Mouse (Mus musculus): ENCODE measurements around the gene Traf3. TPM values are rescaled to one million over a fixed set of nuclear protein-coding genes. Genes with fewer than 3 reads are reported as not detected.

The Traf3 gene
- polyA plus RNA-seq, 1 experiment from 2014 or later = 10.2 TPM

DNA sequence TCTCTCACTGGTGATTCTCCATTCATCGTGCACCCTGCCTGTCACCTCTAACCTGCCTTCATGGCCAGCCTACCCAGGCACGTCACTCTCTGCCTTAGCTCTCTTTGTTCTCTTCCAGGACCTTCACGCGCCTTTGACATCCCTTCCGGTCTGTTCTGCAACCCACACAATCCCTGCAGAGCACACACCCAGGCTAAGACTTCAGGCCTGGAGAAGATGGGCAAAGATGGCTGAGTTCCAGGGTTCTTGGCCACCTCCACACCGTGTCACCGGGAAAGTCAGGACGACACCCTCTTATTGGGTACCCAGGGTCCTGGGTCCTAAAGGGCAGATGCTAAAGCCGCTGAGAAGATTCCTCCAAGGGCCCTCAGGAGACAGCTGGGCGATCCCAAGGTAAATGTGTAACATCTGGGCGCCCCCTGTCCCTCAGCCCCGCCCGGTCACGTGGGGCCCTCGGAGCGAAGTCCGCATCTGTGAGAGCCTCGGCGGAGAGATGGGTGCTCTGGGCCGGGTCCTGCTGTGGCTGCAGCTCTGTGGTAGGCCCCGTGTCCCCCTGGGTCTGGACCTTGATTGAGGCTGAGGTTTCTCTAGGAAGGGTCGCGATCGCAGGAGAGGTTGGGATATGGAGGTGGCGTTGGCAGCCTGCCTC lies 104.6 kb downstream of the Traf3 start, which contains the start of gene Amn:
TSS of gene Amn (plus strand) at position 467 of the 649 bp plus-strand sequence.
- Histone ChIP-seq H3K27me3 (ENCODE audit: control insufficient read depth, insufficient read depth, low read length) (peaks cover 56% of the 10 kb centered on the region), H3K4me2 (ENCODE audit: low read depth, low read length) (peak within 1 kb of the TSS; percentile 25; the same call in 1 of the 2 replicates), H3K4me1 (ENCODE audit: control insufficient read depth, insufficient read depth, low read length) (peaks cover 9% of the 10 kb centered on the region), H3K27ac (replicated peaks; ENCODE audit: low read depth, low read length) (no peak within 1 kb of the TSS), H3K36me3 (replicated peaks; ENCODE audit: control insufficient read depth, insufficient read depth, low read depth, low read length) (no peaks in the 10 kb centered on the region), H3K9me3 (replicated peaks; ENCODE audit: control insufficient read depth, low read length) (no peaks in the 10 kb centered on the region), H3K9ac (replicated peaks; ENCODE audit: low read length) (no peak within 1 kb of the TSS), H3K4me3 (ENCODE audit: low read depth, low read length) (0 out of 2 replicates have a peak within 1 kb of the TSS, but pooled peaks have one; percentile 10)
- 33% methylated on average over 25 of the region's 25 CpGs for WGBS
- DNase-seq (ENCODE audit: low spot score) = no peak
- ATAC-seq (replicated peaks; ENCODE audit: insufficient number of reproducible peaks, low FRiP score, low TSS enrichment, low read depth) = no peak

DNA sequence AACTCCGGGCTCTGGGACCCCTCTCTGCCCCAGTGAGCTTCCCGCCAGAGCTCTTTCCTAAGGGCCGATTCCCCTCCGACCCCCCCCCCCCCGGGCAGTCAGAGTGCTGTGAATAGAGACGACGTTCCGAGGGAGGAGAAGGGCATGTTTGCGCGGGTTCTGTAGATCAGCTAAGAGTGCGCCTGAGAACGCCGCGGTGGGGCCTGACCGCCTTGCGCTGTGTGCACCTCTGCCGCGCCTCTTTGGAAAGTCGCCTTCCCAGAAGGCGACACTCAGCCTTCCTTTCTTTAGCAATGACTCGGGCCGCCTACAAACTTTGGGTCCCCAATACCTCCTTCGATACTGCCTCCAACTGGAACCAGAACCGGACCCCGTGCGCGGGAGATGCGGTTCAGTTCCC lies 105.2 kb downstream of the Traf3 start:
- H3K27me3 ChIP-seq (ENCODE audit: control insufficient read depth, insufficient read depth, low read length) = peaks cover 62% of the 10 kb centered on the region
- no peak overlapping the region for H3K27ac ChIP-seq (replicated peaks; ENCODE audit: low read depth, low read length)
- 8% methylated on average over 27 of the region's 28 CpGs for WGBS
- H3K36me3 ChIP-seq (replicated peaks; ENCODE audit: control insufficient read depth, insufficient read depth, low read depth, low read length) = no peaks in the 10 kb centered on the region
- no peak for DNase-seq (ENCODE audit: low spot score)
- no peak overlapping the region; the same call in 1 of the 2 replicates for H3K4me2 ChIP-seq (ENCODE audit: low read depth, low read length)
- H3K9ac ChIP-seq (replicated peaks; ENCODE audit: low read length) = no peak overlapping the region
- peaks cover 9% of the 10 kb centered on the region for H3K4me1 ChIP-seq (ENCODE audit: control insufficient read depth, insufficient read depth, low read length)
- H3K4me3 ChIP-seq (ENCODE audit: low read depth, low read length) = 0 out of 2 replicates have a peak overlapping the region, but pooled peaks have one; percentile 10
- no peak for ATAC-seq (replicated peaks; ENCODE audit: insufficient number of reproducible peaks, low FRiP score, low TSS enrichment, low read depth)
- no peaks in the 10 kb centered on the region for H3K9me3 ChIP-seq (replicated peaks; ENCODE audit: control insufficient read depth, low read length)

DNA sequence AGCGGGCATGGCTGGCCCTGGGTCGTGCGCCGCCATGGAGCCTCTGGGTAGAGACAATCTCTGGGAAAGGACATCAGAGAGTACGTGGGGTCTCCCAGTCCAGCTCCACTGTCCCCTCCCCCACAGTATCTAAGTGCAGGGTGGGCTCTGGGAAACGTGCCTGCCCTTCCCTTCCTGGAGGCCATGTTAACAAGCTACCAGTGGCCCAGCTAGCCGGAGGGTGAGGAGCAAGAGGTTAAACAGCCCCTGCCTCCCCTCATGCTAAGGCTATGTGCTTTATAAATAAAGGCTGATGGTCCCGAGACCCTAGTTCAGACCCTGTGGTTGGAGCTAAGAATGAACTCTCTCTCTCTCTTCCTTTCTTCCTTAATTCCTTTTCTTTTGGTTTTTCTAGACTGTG lies 105.8 kb downstream of the Traf3 start:
- peaks cover 9% of the 10 kb centered on the region for H3K4me1 ChIP-seq (ENCODE audit: control insufficient read depth, insufficient read depth, low read length)
- H3K27ac ChIP-seq (replicated peaks; ENCODE audit: low read depth, low read length) = no peak overlapping the region
- H3K9ac ChIP-seq (replicated peaks; ENCODE audit: low read length) = no peak overlapping the region
- DNase-seq (ENCODE audit: low spot score) (no peak), ATAC-seq (replicated peaks; ENCODE audit: insufficient number of reproducible peaks, low FRiP score, low TSS enrichment, low read depth) (no peak)
- H3K9me3 ChIP-seq (replicated peaks; ENCODE audit: control insufficient read depth, low read length) = no peaks in the 10 kb centered on the region
- no peak overlapping the region for H3K4me3 ChIP-seq (ENCODE audit: low read depth, low read length)
- WGBS = 19% methylated on average over 8 of the region's 8 CpGs
- H3K36me3 ChIP-seq (replicated peaks; ENCODE audit: control insufficient read depth, insufficient read depth, low read depth, low read length) = no peaks in the 10 kb centered on the region
- no peak overlapping the region for H3K4me2 ChIP-seq (ENCODE audit: low read depth, low read length)
- H3K27me3 ChIP-seq (ENCODE audit: control insufficient read depth, insufficient read depth, low read length) = peaks cover 68% of the 10 kb centered on the region

DNA sequence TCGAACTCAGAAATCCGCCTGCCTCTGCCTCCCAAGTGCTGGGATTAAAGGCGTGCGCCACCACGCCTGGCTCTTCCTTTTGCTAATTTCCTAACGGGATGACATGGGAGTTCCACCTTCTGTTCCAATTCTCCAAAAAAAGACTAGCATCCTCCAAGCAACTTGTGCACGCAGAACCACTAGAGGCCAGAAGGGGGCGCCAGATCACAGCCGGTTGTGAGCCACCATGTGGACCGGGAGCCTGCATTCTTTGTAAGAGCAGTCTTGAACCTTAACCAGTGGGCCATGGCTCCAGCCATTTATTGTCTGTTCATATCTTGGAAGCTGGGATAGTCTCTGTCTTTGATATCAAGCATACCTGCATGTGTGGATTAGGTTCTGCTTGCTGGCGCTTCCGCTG lies 106.2 kb downstream of the Traf3 start:
- no peak for ATAC-seq (replicated peaks; ENCODE audit: insufficient number of reproducible peaks, low FRiP score, low TSS enrichment, low read depth)
- peak; percentile 87 for DNase-seq (ENCODE audit: low spot score)
- Histone ChIP-seq H3K4me3 (ENCODE audit: low read depth, low read length) (no peak overlapping the region), H3K9ac (replicated peaks; ENCODE audit: low read length) (no peak overlapping the region), H3K9me3 (replicated peaks; ENCODE audit: control insufficient read depth, low read length) (no peaks in the 10 kb centered on the region), H3K4me2 (ENCODE audit: low read depth, low read length) (no peak overlapping the region), H3K36me3 (replicated peaks; ENCODE audit: control insufficient read depth, insufficient read depth, low read depth, low read length) (no peaks in the 10 kb centered on the region), H3K27ac (replicated peaks; ENCODE audit: low read depth, low read length) (no peak overlapping the region), H3K27me3 (ENCODE audit: control insufficient read depth, insufficient read depth, low read length) (peaks cover 68% of the 10 kb centered on the region), H3K4me1 (ENCODE audit: control insufficient read depth, insufficient read depth, low read length) (peaks cover 9% of the 10 kb centered on the region)
- 23% methylated on average over 12 of the region's 12 CpGs for WGBS

GRCm38 (mm10) chr12:111274006-111274405 lies 107.8 kb downstream of the Traf3 start:
- no peak for ATAC-seq (replicated peaks; ENCODE audit: insufficient number of reproducible peaks, low FRiP score, low TSS enrichment, low read depth)
- peak; percentile 34 for DNase-seq (ENCODE audit: low spot score)
- Histone ChIP-seq H3K9me3 (replicated peaks; ENCODE audit: control insufficient read depth, low read length) (no peaks in the 10 kb centered on the region), H3K27ac (replicated peaks; ENCODE audit: low read depth, low read length) (no peak overlapping the region), H3K4me3 (ENCODE audit: low read depth, low read length) (peak overlapping the region; percentile 34), H3K4me1 (ENCODE audit: control insufficient read depth, insufficient read depth, low read length) (peaks cover 9% of the 10 kb centered on the region), H3K36me3 (replicated peaks; ENCODE audit: control insufficient read depth, insufficient read depth, low read depth, low read length) (no peaks in the 10 kb centered on the region), H3K27me3 (ENCODE audit: control insufficient read depth, insufficient read depth, low read length) (peaks cover 68% of the 10 kb centered on the region), H3K9ac (replicated peaks; ENCODE audit: low read length) (no peak overlapping the region; the same call in 1 of the 2 replicates), H3K4me2 (ENCODE audit: low read depth, low read length) (peak overlapping the region; percentile 74)
- WGBS = 2% methylated on average over 28 of the region's 28 CpGs

DNA sequence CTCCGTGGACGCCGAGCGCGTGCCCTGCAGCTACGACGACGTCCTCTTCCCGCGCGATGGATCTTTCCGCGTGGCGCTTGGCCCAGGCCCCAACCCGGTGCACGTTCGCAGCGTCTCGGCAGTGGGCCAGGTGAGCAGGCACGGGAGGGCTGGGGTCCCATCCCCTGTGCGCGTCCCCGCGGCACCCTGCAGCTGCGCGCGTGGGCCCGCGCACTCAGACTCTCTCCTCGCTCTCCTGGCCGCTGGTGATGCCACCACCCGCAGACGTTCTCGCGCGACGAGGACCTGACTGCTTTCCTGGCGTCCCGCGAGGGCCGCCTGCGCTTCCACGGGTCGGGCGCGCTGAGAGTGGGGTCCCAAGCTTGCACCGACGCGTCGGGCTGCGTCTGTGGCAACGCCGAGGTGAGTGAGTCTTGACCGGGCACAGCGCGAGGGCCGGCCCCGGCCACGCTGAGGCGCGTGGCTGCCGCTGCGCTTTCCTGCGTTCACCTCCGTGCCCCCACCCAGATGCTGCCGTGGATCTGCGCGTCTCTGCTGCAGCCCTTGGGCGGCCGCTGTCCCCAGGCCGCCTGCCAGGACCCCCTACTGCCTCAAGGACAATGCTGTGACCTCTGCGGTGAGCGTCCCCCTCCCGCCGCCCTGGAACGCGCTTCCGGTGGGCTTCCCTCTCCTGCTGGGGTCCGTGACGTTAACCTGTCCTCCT lies 108.4 kb downstream of the Traf3 start:
- H3K36me3 ChIP-seq (replicated peaks; ENCODE audit: control insufficient read depth, insufficient read depth, low read depth, low read length) = no peaks in the 10 kb centered on the region
- H3K9me3 ChIP-seq (replicated peaks; ENCODE audit: control insufficient read depth, low read length) = no peaks in the 10 kb centered on the region
- no peak overlapping the region for H3K27ac ChIP-seq (replicated peaks; ENCODE audit: low read depth, low read length)
- peak overlapping the region; percentile 74 for H3K4me2 ChIP-seq (ENCODE audit: low read depth, low read length)
- WGBS = 4% methylated on average over 73 of the region's 80 CpGs
- ATAC-seq (replicated peaks; ENCODE audit: insufficient number of reproducible peaks, low FRiP score, low TSS enrichment, low read depth) (no peak), DNase-seq (ENCODE audit: low spot score) (no peak)
- peaks cover 9% of the 10 kb centered on the region for H3K4me1 ChIP-seq (ENCODE audit: control insufficient read depth, insufficient read depth, low read length)
- H3K4me3 ChIP-seq (ENCODE audit: low read depth, low read length) = peak overlapping the region; percentile 34
- peak overlapping the region; percentile 15 for H3K9ac ChIP-seq (replicated peaks; ENCODE audit: low read length)
- peaks cover 68% of the 10 kb centered on the region for H3K27me3 ChIP-seq (ENCODE audit: control insufficient read depth, insufficient read depth, low read length)

GRCm38 (mm10) chr12:111275150-111275841 lies 109.1 kb downstream of the Traf3 start:
- Histone ChIP-seq H3K4me2 (ENCODE audit: low read depth, low read length) (peak overlapping the region; percentile 74), H3K27me3 (ENCODE audit: control insufficient read depth, insufficient read depth, low read length) (peaks cover 65% of the 10 kb centered on the region), H3K27ac (replicated peaks; ENCODE audit: low read depth, low read length) (no peak overlapping the region), H3K4me3 (ENCODE audit: low read depth, low read length) (peak overlapping the region; percentile 34), H3K36me3 (replicated peaks; ENCODE audit: control insufficient read depth, insufficient read depth, low read depth, low read length) (no peaks in the 10 kb centered on the region), H3K9me3 (replicated peaks; ENCODE audit: control insufficient read depth, low read length) (no peaks in the 10 kb centered on the region), H3K9ac (replicated peaks; ENCODE audit: low read length) (peak overlapping the region; percentile 15), H3K4me1 (ENCODE audit: control insufficient read depth, insufficient read depth, low read length) (peaks cover 9% of the 10 kb centered on the region)
- WGBS = 2% methylated on average over 58 of the region's 58 CpGs
- ATAC-seq (replicated peaks; ENCODE audit: insufficient number of reproducible peaks, low FRiP score, low TSS enrichment, low read depth) (no peak), DNase-seq (ENCODE audit: low spot score) (no peak)

All from embryonic facial prominence, embryonic 11.5 days (tissue).